Mouse (Mus musculus): ENCODE measurements around the gene Neurl1b. TPM values are rescaled to one million over a fixed set of nuclear protein-coding genes. Genes with fewer than 3 reads are reported as not detected.
A peak's percentile ranks its signal among the peaks of the same experiment; 100 is the strongest.

Neurl1b gene
- polyA plus RNA-seq (2012; ENCODE audit: insufficient read depth, insufficient read length, missing spikeins), result 6.6 and 7.9 TPM in 2 replicates

GRCm38 (mm10) chr17:26414523-26415354 lies at the start of gene Neurl1b:
TSS of gene Neurl1b (plus strand) at chr17:26414829.
- no peak within 1 kb of the TSS for H3K27ac ChIP-seq (ENCODE audit: insufficient read depth, low read depth, low read length)
- TF ChIP-seq CTCF (IDR thresholded peaks at IDR 0.05; ENCODE audit: low read depth, low read length) (no peak), POLR2A (IDR thresholded peaks at IDR 0.05; ENCODE audit: borderline replicate concordance, low read depth, low read length) (no peak)
- no peaks in the 10 kb centered on the region for H3K4me1 ChIP-seq (ENCODE audit: control insufficient read depth, insufficient read depth, low read length)
- H3K4me3 ChIP-seq (ENCODE audit: insufficient read depth, low read length), result peak within 1 kb of the TSS; percentile 57

GRCm38 (mm10) chr17:26366792-26367191 lies 47.8 kb upstream of the Neurl1b start:
- Histone ChIP-seq H3K4me3 (ENCODE audit: insufficient read depth, low read length) (no peak overlapping the region), H3K27ac (ENCODE audit: insufficient read depth, low read depth, low read length) (no peak overlapping the region), H3K4me1 (ENCODE audit: control insufficient read depth, insufficient read depth, low read length) (no peaks in the 10 kb centered on the region)
- TF ChIP-seq CTCF (IDR thresholded peaks at IDR 0.05; ENCODE audit: low read depth, low read length) (no peak), POLR2A (IDR thresholded peaks at IDR 0.05; ENCODE audit: borderline replicate concordance, low read depth, low read length) (no peak)

GRCm38 (mm10) chr17:26368336-26368992 lies 46.2 kb upstream of the Neurl1b start:
- TF ChIP-seq POLR2A (IDR thresholded peaks at IDR 0.05; ENCODE audit: borderline replicate concordance, low read depth, low read length) (no peak), CTCF (IDR thresholded peaks at IDR 0.05; ENCODE audit: low read depth, low read length) (no peak)
- H3K4me1 ChIP-seq (ENCODE audit: control insufficient read depth, insufficient read depth, low read length), result no peaks in the 10 kb centered on the region
- no peak overlapping the region for H3K27ac ChIP-seq (ENCODE audit: insufficient read depth, low read depth, low read length)
- H3K4me3 ChIP-seq (ENCODE audit: insufficient read depth, low read length), result no peak overlapping the region

GRCm38 (mm10) chr17:26370521-26371245 lies 43.9 kb upstream of the Neurl1b start:
- Histone ChIP-seq H3K27ac (ENCODE audit: insufficient read depth, low read depth, low read length) (no peak overlapping the region), H3K4me1 (ENCODE audit: control insufficient read depth, insufficient read depth, low read length) (no peaks in the 10 kb centered on the region), H3K4me3 (ENCODE audit: insufficient read depth, low read length) (no peak overlapping the region)
- TF ChIP-seq POLR2A (IDR thresholded peaks at IDR 0.05; ENCODE audit: borderline replicate concordance, low read depth, low read length), result no peak
- TF ChIP-seq CTCF (IDR thresholded peaks at IDR 0.05; ENCODE audit: low read depth, low read length), result peak; percentile 58

- H3K4me3 ChIP-seq (ENCODE audit: insufficient read depth, low read length), result no peak overlapping the region
- H3K4me1 ChIP-seq (ENCODE audit: control insufficient read depth, insufficient read depth, low read length), result no peaks in the 10 kb centered on the region
- no peak for TF ChIP-seq CTCF (IDR thresholded peaks at IDR 0.05; ENCODE audit: low read depth, low read length)
- TF ChIP-seq POLR2A (IDR thresholded peaks at IDR 0.05; ENCODE audit: borderline replicate concordance, low read depth, low read length), result no peak
- H3K27ac ChIP-seq (ENCODE audit: insufficient read depth, low read depth, low read length), result no peak overlapping the region
Measured at GRCm38 (mm10) chr17:26371246-26371535, 43.4 kb upstream of the Neurl1b start.

- Histone ChIP-seq H3K27ac (ENCODE audit: insufficient read depth, low read depth, low read length) (no peak overlapping the region), H3K4me3 (ENCODE audit: insufficient read depth, low read length) (no peak overlapping the region), H3K4me1 (ENCODE audit: control insufficient read depth, insufficient read depth, low read length) (no peaks in the 10 kb centered on the region)
- no peak for TF ChIP-seq POLR2A (IDR thresholded peaks at IDR 0.05; ENCODE audit: borderline replicate concordance, low read depth, low read length)
- TF ChIP-seq CTCF (IDR thresholded peaks at IDR 0.05; ENCODE audit: low read depth, low read length), result no peak
Measured at GRCm38 (mm10) chr17:26373211-26373610, 41.4 kb upstream of the Neurl1b start.

- Histone ChIP-seq H3K4me1 (ENCODE audit: control insufficient read depth, insufficient read depth, low read length) (no peaks in the 10 kb centered on the region), H3K27ac (ENCODE audit: insufficient read depth, low read depth, low read length) (no peak overlapping the region), H3K4me3 (ENCODE audit: insufficient read depth, low read length) (no peak overlapping the region)
- no peak for TF ChIP-seq POLR2A (IDR thresholded peaks at IDR 0.05; ENCODE audit: borderline replicate concordance, low read depth, low read length)
- no peak for TF ChIP-seq CTCF (IDR thresholded peaks at IDR 0.05; ENCODE audit: low read depth, low read length)
Measured at GRCm38 (mm10) chr17:26376416-26376815, 38.2 kb upstream of the Neurl1b start.

GRCm38 (mm10) chr17:26376994-26377744 lies 37.5 kb upstream of the Neurl1b start:
- Histone ChIP-seq H3K4me1 (ENCODE audit: control insufficient read depth, insufficient read depth, low read length) (no peaks in the 10 kb centered on the region), H3K27ac (ENCODE audit: insufficient read depth, low read depth, low read length) (no peak overlapping the region), H3K4me3 (ENCODE audit: insufficient read depth, low read length) (no peak overlapping the region)
- no peak for TF ChIP-seq POLR2A (IDR thresholded peaks at IDR 0.05; ENCODE audit: borderline replicate concordance, low read depth, low read length)
- TF ChIP-seq CTCF (IDR thresholded peaks at IDR 0.05; ENCODE audit: low read depth, low read length), result no peak

- no peak overlapping the region for H3K27ac ChIP-seq (ENCODE audit: insufficient read depth, low read depth, low read length)
- no peak overlapping the region for H3K4me3 ChIP-seq (ENCODE audit: insufficient read depth, low read length)
- TF ChIP-seq CTCF (IDR thresholded peaks at IDR 0.05; ENCODE audit: low read depth, low read length) (no peak), POLR2A (IDR thresholded peaks at IDR 0.05; ENCODE audit: borderline replicate concordance, low read depth, low read length) (no peak)
- no peaks in the 10 kb centered on the region for H3K4me1 ChIP-seq (ENCODE audit: control insufficient read depth, insufficient read depth, low read length)
Measured at GRCm38 (mm10) chr17:26380280-26380985, 34.2 kb upstream of the Neurl1b start.

Measured in bone marrow macrophage, adult 2 months (primary cell).